Mouse (Mus musculus) kidney, embryonic 16.5 days (tissue): ENCODE results near the gene Zfp316. TPM values are rescaled to one million over a fixed set of nuclear protein-coding genes. Genes with fewer than 3 reads are reported as not detected.
A peak's percentile ranks its signal among the peaks of the same experiment; 100 is the strongest.

Experiments
- ATAC-seq: fragments of 200-750 bp; cut with Nextera tagmentation; 2 replicates; pipeline ENCODE4 v1.8.0; 2017; ENCODE audit warnings: moderate TSS enrichment; ENCODE audit not compliant: low FRiP score, low TSS enrichment
- H3K27ac ChIP-seq: fragments of 300-500 bp; sonication (generic); 2 replicates; pipeline ENCODE4 v1.5.1; 2014; ENCODE audit warnings: low read length
- H3K27me3 ChIP-seq: fragments of 300-500 bp; sonication (generic); 2 replicates; pipeline ENCODE4 v1.6.1; 2014; ENCODE audit warnings: low read length, control low read depth, mixed read lengths; ENCODE audit not compliant: insufficient read depth
- H3K36me3 ChIP-seq: fragments of 300-500 bp; sonication (generic); 2 replicates; pipeline ENCODE4 v1.6.1; 2014; ENCODE audit warnings: low read length, control low read depth, mixed read lengths; ENCODE audit not compliant: insufficient read depth
- H3K4me1 ChIP-seq: fragments of 300-500 bp; sonication (generic); 2 replicates; pipeline ENCODE4 v1.6.1; 2014; ENCODE audit warnings: low read length, control low read depth, mixed read lengths; ENCODE audit not compliant: insufficient read depth
- H3K4me2 ChIP-seq: fragments of 300-500 bp; sonication (generic); replicated peaks from 2 replicates; pipeline ENCODE4 v1.6.1; 2014; ENCODE audit warnings: low read depth, low read length
- H3K4me3 ChIP-seq: fragments of 300-500 bp; sonication (generic); 2 replicates; pipeline ENCODE4 v1.5.1; 2014; ENCODE audit warnings: mild to moderate bottlenecking, low read length
- H3K9ac ChIP-seq: fragments of 300-500 bp; sonication (generic); replicated peaks from 2 replicates; pipeline ENCODE4 v1.6.1; 2014; ENCODE audit warnings: low read length
- H3K9me3 ChIP-seq: fragments of 300-500 bp; sonication (generic); 2 replicates; pipeline ENCODE4 v1.6.1; 2016; ENCODE audit warnings: low read length, control low read depth
- WGBS: fragments of 180-500 bp; shearing (Covaris S2); extraction: QIAGEN DNeasy Blood & Tissue Kit; methylation state at CpG from one replicate; pipeline ENCODE4 v1.1.7; 2014; 5-methylcytosine and 5-hydroxymethylcytosine counted together
- polyA plus RNA-seq: library from polyadenylated mRNA; unstranded; fragments of >200 nt; fragmentation: Nextera tagmentation; extraction: Ambion mirVana; gene quantifications from 2 replicates; pipeline ENCODE4 v1.2.1, GENCODE M21; 2015

The Zfp316 gene
- polyA plus RNA-seq, 1 experiment from 2014 or later: 2.3 TPM

DNA sequence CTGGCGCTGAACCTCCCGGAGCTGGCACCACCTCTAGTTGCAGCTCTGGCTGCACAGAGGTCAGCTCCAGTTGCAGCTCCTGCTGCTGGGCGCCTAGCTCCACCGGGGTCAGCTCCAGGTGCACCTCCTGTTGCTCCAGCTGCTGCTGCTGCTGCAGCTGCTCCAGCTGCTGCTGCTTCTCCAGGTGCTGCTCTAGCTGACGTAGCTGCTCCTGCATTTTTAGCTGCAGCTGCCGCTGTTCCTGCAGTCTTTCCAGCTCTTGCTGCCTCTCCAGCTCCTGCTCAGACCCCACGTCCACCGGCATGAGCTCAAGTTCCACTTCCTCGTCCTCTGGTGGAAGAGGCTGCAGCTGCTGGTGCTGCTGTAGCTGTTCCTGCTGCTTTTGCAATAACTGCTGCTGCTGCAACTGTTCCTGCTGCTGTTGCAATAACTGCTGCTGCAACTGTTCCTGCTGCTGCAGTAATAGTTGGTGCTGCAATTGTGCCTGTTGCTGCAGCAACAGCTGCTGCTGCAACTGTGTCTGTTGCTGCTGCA lies 18.6 kb upstream of the Zfp316 start:
- Histone ChIP-seq H3K9me3 (no peaks in the 10 kb centered on the region), H3K36me3 (no peaks in the 10 kb centered on the region), H3K27me3 (peaks cover 73% of the 10 kb centered on the region), H3K4me3 (peak overlapping the region; percentile 43), H3K4me1 (peaks cover 18% of the 10 kb centered on the region), H3K9ac (no peak overlapping the region), H3K4me2 (peak overlapping the region; percentile 60), H3K27ac (no peak overlapping the region)
- 17% methylated on average over 9 of the region's 9 CpGs for whole genome bisulfite sequencing
- no peak for ATAC-seq

DNA sequence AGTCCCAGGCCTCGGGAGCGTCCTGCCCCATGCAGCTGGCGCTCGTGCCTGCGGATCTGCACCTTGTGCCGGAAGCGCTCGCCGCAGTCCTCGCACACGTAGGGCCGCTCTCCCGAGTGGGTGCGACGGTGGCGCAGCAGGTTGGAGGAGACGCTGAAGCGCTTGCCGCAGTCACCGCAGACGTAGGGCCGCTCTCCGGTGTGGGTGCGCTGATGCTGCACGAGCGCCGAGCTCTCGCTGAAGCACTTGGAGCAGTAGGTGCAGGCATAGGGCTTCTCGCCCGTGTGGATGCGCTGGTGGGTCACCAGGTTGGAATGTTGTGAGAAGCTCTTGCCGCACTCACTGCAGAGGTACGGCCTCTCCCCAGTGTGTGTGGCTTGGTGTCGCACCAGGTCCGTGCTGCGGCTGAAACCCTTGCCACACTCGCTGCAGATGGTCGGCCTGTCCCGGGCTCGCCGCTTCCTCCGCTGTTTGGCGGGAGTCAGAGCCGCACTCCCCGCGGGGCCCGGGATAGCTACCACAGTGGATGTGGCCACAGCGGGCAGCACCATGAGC lies 18.0 kb upstream of the Zfp316 start:
- Histone ChIP-seq H3K9ac (peak overlapping the region; percentile 53; the same call in 1 of the 2 replicates), H3K4me2 (peak overlapping the region; percentile 60), H3K27ac (no peak overlapping the region), H3K4me3 (peak overlapping the region; percentile 43), H3K27me3 (peaks cover 67% of the 10 kb centered on the region), H3K4me1 (peaks cover 12% of the 10 kb centered on the region), H3K9me3 (no peaks in the 10 kb centered on the region), H3K36me3 (no peaks in the 10 kb centered on the region)
- peak; percentile 27; the same call in 1 of the 2 replicates for ATAC-seq
- 1% methylated on average over 48 of the region's 48 CpGs for WGBS

DNA sequence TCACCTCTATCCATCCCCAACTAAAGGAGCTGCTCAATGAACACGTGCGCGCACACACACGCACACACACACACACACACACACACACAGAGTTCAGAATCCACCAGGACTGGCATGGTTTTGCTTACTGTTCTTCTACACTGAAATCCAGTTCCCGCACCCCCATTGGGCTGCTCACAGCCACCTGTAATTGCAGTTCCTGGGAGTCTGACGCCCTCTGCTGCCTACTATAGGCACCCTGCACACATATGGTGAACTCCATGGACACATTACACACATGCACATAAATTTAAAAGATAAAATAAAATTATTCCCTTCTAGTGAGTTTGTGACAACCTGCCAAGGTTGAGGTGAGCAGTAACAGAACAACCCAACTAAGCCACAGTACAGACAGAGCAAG lies 14.9 kb upstream of the Zfp316 start:
- H3K9me3 ChIP-seq: no peaks in the 10 kb centered on the region
- H3K9ac ChIP-seq: no peak overlapping the region
- WGBS: 55% methylated on average over 6 of the region's 6 CpGs
- peaks cover 38% of the 10 kb centered on the region for H3K27me3 ChIP-seq
- H3K4me3 ChIP-seq: no peak overlapping the region
- no peak for ATAC-seq
- no peak overlapping the region for H3K27ac ChIP-seq
- no peak overlapping the region for H3K4me2 ChIP-seq
- no peaks in the 10 kb centered on the region for H3K36me3 ChIP-seq
- H3K4me1 ChIP-seq: peaks cover 12% of the 10 kb centered on the region

DNA sequence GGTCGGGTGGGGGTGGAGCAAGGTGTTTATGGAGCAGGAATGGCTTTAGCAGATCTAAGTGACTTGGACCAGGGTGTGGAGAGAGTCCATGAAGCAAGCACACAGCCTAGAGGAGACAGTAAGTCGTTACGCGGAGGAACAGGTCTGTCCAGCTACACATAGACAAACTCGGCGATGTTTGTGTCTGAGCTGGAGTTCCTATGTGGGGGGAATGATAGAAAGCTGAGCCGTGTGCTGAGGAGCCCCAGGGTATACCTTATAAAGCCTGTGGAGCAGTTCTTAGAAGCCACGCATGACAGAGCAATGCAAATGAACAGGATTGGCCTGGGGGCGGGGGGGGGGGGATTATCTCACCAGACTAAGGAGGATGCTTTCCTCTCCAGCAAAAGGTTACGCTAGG lies 9.4 kb upstream of the Zfp316 start:
- Histone ChIP-seq H3K4me2 (no peak overlapping the region), H3K4me3 (no peak overlapping the region), H3K9me3 (no peaks in the 10 kb centered on the region), H3K9ac (no peak overlapping the region), H3K4me1 (no peaks in the 10 kb centered on the region), H3K27me3 (0 out of 2 replicates have a peak, but pooled peaks cover 7% of the 10 kb centered on the region), H3K27ac (no peak overlapping the region), H3K36me3 (no peaks in the 10 kb centered on the region)
- peak; percentile 51 for ATAC-seq
- 33% methylated on average over 10 of the region's 10 CpGs for WGBS

DNA sequence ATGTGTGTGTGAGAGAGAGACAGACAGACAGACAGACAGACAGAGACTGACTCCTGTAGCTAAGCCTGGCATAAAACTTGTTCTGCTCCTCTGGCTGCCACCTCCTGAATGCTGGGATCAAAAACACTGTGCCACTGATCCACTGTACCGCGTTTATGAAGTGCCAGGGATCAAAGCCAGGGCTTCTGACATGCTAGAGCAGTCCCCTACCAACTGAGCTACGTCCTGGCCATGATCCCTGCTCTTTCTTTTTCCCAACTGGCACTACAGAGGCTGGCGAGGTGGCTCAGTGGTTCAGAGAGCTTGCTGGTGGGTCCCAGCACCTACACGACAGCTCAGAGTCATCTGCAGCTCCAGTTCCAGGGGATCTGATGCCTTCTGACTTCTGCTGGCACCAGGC lies 5.9 kb upstream of the Zfp316 start:
- ATAC-seq: no peak
- Histone ChIP-seq H3K9me3 (no peaks in the 10 kb centered on the region), H3K9ac (no peak overlapping the region), H3K36me3 (no peaks in the 10 kb centered on the region), H3K27me3 (0 out of 2 replicates have a peak, but pooled peaks cover 5% of the 10 kb centered on the region), H3K4me2 (no peak overlapping the region), H3K27ac (no peak overlapping the region), H3K4me1 (no peaks in the 10 kb centered on the region), H3K4me3 (no peak overlapping the region)
- WGBS: 47% methylated on average over 5 of the region's 5 CpGs

DNA sequence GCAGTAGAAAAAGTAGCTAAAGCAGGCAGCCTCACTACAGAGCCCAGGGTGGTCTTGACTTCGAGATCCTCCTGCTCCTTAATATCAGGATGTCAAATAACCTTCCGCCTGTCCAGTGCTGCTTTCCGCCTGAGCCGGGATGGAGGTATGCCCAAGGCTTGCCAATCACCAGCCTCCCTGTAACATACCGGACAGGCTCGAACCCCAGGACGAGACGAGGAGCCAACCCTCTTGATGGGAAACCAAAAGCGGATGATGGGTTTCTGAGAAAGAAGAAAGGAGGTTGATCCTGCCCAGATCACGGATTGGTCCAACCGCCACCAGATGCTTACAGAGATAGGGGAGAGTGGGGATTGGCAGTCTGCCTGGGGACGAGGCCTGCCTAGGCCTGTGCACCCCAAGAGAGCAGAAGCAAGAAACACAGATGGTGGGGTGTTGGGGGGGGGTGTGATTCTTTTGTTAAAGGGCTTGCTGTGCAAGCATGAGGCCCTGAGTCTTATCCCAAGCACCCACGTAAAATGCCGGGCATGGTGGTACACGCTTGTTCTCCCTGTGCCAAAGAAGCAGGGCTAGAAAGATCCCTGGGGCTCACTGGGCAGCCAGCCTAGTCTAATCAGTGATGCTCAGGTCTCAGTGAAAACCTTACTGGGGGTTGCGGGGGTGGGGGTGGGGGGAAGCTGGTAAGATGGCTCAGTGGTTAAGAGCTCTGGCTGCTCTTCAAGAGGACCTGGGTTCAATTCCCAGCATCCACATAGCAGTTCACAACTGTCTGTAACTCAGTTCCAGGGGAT lies 2.9 kb upstream of the Zfp316 start:
- Histone ChIP-seq H3K4me2 (no peak overlapping the region), H3K4me3 (no peak overlapping the region), H3K4me1 (peaks cover 11% of the 10 kb centered on the region), H3K36me3 (no peaks in the 10 kb centered on the region), H3K9me3 (no peaks in the 10 kb centered on the region), H3K9ac (no peak overlapping the region), H3K27ac (no peak overlapping the region), H3K27me3 (0 out of 2 replicates have a peak, but pooled peaks cover 2% of the 10 kb centered on the region)
- WGBS: 93% methylated on average over 15 of the region's 16 CpGs
- no peak for ATAC-seq

DNA sequence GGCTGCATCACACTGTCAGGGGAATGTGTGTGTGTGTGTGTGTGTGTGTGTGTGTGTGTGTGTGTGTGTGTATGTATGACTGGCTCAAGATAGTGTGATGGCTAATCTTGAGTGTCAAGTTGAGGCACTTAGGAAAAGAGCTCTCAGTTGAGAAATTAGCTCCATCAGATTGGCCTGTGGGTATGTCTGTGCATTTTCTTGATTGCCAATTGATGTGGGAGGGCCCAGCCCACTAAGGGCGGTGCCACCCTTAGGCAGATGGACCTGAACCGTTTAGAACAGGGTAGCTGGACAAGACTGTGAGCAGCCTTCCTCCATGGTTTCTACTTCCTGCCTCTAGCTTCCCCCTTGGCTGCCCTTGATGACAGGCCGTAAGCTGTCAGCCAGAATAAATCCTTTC lies 2.3 kb upstream of the Zfp316 start:
- Histone ChIP-seq H3K27me3 (no peaks in the 10 kb centered on the region), H3K27ac (no peak overlapping the region), H3K4me1 (peaks cover 11% of the 10 kb centered on the region), H3K4me2 (no peak overlapping the region), H3K9ac (no peak overlapping the region), H3K36me3 (no peaks in the 10 kb centered on the region), H3K4me3 (no peak overlapping the region), H3K9me3 (no peaks in the 10 kb centered on the region)
- 76% methylated on average over 3 of the region's 3 CpGs for WGBS
- ATAC-seq: no peak

DNA sequence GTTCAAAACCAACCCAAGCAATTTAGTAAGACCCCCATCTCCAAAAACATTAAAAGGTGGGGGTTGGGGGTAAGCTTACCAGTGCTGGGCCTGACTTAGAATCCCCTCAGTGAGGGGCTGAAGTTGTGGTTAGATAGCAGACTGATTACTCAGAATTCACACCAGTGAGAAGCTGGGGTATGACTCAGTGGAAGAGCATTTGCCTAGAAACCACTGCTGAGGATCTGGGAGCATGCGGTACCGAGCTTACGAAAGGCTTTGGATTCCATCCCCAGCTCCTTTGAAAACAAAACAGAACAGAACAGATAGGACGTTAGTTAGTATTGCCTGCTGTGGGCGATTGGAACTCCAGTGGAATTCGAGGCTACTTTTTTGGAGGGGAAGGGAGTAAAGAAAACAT lies 1.8 kb upstream of the Zfp316 start:
- Histone ChIP-seq H3K4me3 (no peak overlapping the region), H3K4me1 (peaks cover 11% of the 10 kb centered on the region), H3K27ac (no peak overlapping the region), H3K36me3 (no peaks in the 10 kb centered on the region), H3K4me2 (no peak overlapping the region), H3K9ac (no peak overlapping the region), H3K9me3 (no peaks in the 10 kb centered on the region), H3K27me3 (no peaks in the 10 kb centered on the region)
- 88% methylated on average over 6 of the region's 6 CpGs for WGBS
- no peak for ATAC-seq

DNA sequence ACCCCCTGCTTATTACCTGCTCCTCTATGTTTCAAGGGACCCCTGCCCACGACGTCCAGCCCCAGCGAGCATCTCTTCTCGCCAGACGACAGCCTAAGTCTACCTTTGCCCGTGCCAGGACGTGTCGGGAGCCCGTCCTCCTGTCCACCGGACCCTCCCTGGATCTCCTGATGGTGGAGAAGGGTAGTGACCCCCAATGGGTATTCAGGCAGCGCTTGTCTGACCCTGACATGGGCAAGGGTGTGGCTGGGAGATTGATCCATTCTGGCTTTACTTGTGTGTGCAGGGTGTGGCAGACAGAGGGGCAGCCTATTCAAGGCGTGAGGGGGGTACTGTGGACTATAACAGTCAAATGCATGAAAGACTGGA lies 313 bp upstream of the Zfp316 start:
- no peaks in the 10 kb centered on the region for H3K36me3 ChIP-seq
- H3K4me3 ChIP-seq: peak overlapping the region; percentile 93
- H3K27me3 ChIP-seq: no peaks in the 10 kb centered on the region
- WGBS: 2% methylated on average over 12 of the region's 12 CpGs
- H3K4me2 ChIP-seq: peak overlapping the region; percentile 91
- H3K27ac ChIP-seq: no peak overlapping the region
- H3K9ac ChIP-seq: peak overlapping the region; percentile 94
- H3K4me1 ChIP-seq: peaks cover 11% of the 10 kb centered on the region
- ATAC-seq: peak; percentile 10; the same call in 1 of the 2 replicates
- H3K9me3 ChIP-seq: no peaks in the 10 kb centered on the region

DNA sequence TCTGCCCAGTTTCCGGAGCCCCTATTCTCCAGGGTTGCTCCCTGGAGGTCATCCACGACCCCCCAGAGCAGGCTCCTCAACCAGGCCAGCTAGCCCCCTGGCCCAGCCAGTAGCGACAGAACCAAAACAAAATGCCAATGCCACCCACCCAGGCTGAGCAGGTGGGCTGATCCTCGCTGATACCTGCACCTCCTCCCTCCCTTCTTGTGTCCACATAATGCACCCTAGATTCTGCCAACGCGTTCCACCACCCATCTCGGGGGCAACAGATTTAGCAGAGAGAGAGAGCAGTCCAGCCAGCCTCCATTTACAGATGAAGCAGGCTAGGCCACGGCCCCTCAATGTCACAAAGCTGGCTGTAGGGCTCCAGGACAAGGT lies 848 bp downstream of the Zfp316 start:
- no peaks in the 10 kb centered on the region for H3K27me3 ChIP-seq
- H3K4me1 ChIP-seq: peaks cover 11% of the 10 kb centered on the region
- ATAC-seq: no peak; the same call in 1 of the 2 replicates
- H3K9me3 ChIP-seq: no peaks in the 10 kb centered on the region
- H3K4me2 ChIP-seq: peak overlapping the region; percentile 91
- 32% methylated on average over 8 of the region's 8 CpGs for WGBS
- H3K4me3 ChIP-seq: peak overlapping the region; percentile 93
- H3K27ac ChIP-seq: 0 out of 2 replicates have a peak overlapping the region, but pooled peaks have one; percentile 11
- no peaks in the 10 kb centered on the region for H3K36me3 ChIP-seq
- peak overlapping the region; percentile 94 for H3K9ac ChIP-seq
